Mouse (Mus musculus) cerebellum, postnatal 10 days (tissue): ENCODE results near the gene Rnf150.

Experiments used
- DNase-seq, 2 experiments: peaks; one replicate each; pipeline ENCODE4 v3.0.0; 2021; ENCODE audit warnings: mixed read lengths in 2 of 2

Gene Rnf150

DNA sequence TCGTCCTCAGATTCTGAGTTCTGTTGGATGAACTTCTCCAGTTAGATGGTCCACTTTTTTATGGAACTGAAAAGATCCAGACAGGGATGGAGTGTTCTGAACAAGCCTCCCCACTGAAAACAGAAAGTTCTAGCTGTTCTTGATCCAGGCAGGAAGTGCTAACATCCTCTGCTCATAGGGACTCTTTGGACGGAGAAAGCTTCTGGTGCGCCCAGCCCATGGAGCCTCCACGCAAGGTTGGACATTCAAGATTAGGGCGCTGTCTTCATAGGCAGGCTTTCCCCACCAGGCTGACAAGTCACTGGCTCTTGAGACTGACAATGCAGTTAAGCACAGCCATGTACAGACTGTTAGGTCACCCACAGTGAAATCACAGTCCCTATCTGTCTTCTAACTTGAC lies 172.0 kb downstream of the Rnf150 start:
- DNase-seq = no peak

GRCm38 (mm10) chr8:83036521-83037166 lies 173.5 kb downstream of the Rnf150 start:
- peak; percentile 25 to 41 for DNase-seq

DNA sequence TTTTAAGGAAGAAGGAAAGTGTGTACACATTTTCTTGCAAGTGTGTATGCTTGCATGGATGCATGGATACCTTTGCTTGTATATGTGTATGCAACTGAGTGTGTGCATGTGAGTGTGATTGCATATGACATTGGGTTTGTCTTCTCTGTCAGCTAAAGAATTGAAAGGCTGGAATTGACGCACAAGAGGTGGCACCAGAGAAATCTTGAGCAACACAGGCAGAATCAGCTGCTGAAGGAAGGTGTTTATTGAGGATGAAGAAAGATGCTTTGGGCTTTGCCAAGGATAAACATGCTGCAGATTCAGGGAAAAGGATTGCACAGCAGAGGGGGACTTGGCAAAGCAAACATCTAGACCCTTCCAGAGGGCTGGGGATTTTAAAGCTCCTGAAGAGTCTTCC lies 174.2 kb downstream of the Rnf150 start:
- no peak for DNase-seq

- DNase-seq = no peak
These were observed 175.4 kb downstream of the Rnf150 start for GRCm38 (mm10) chr8:83038575-83038974.

- DNase-seq = no peak
These were observed 178.3 kb downstream of the Rnf150 start for GRCm38 (mm10) chr8:83041440-83041839.

GRCm38 (mm10) chr8:83046912-83047311 lies 183.8 kb downstream of the Rnf150 start:
- DNase-seq = peak in 1 of 2 experiments; percentile 24

- DNase-seq = no peak
These were observed 185.4 kb downstream of the Rnf150 start for GRCm38 (mm10) chr8:83048527-83048926.

- peak in 1 of 2 experiments; percentile 23 for DNase-seq
These were observed 186.0 kb downstream of the Rnf150 start for GRCm38 (mm10) chr8:83049171-83049601.

DNA sequence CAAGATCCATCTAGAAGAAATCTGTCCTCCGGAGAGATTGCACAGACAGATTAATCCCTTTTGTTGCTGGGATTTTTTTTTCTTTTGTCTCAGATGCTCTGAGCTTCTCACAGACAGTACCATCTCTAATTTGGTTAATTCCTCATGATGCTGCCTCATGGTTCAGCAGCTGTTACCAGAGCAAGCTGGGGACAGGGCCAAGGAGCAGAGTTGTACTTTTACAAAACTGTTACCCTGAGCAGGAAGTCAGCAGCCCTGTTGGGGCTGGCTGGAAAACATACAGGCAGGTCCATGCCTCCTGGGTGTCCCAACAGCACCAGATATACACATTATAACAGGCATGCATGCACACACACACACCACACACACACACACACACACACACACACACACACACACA lies 186.5 kb downstream of the Rnf150 start:
- DNase-seq = peak; percentile 29 to 48

GRCm38 (mm10) chr8:83052896-83053295 lies 189.7 kb downstream of the Rnf150 start:
- DNase-seq = no peak

DNA sequence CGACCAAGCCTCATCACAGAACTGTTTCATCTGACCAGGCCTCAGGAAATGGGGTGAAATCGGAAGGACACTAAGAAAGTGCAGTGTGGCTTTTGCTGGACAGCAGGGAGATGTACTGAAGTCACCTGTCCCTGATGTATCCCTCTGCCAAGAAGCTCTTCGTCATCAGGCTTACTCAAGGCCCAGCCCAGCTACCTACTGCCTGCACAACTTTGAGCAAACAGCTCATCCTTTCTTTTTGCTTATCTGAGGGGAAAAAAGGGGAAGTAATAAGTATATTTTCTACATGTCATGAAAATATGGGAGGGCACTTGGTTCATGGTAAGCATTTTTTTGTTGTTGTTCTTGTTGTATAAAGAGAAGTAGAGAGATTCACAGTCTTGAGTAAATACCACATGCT lies 191.6 kb downstream of the Rnf150 start:
- DNase-seq = no peak

DNA sequence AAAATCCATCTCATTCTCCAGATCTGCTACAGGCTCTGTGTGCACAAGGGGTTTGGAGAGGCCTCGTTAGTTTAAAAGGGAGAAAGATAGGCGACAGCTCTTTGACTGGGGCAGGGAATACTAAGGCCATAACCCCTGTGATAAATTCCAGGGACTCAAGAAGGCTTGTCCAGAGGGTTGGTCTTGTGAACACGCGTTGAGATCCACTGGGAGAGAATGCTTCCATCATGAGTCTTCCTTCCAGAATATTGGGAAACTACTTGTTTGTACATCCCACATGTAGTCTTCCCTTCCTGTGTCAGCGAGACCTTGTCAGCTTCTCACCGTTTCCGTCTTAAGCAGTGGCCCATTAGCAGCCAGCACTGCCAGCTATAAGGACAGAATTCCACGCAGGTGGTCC lies 195.8 kb downstream of the Rnf150 start:
- no peak for DNase-seq

GRCm38 (mm10) chr8:83060076-83060475 lies 196.9 kb downstream of the Rnf150 start:
- DNase-seq = no peak

- DNase-seq = no peak
These were observed 198.1 kb downstream of the Rnf150 start for GRCm38 (mm10) chr8:83061257-83061656.

GRCm38 (mm10) chr8:83061873-83062272 lies 198.7 kb downstream of the Rnf150 start:
- no peak for DNase-seq

- no peak for DNase-seq
These were observed 199.1 kb downstream of the Rnf150 start for GRCm38 (mm10) chr8:83062276-83062675.

- DNase-seq = no peak
These were observed 200.9 kb downstream of the Rnf150 start for GRCm38 (mm10) chr8:83064096-83064495.

- DNase-seq = peak; percentile 45 to 46
These were observed 202.9 kb downstream of the Rnf150 start for GRCm38 (mm10) chr8:83066076-83066475.

DNA sequence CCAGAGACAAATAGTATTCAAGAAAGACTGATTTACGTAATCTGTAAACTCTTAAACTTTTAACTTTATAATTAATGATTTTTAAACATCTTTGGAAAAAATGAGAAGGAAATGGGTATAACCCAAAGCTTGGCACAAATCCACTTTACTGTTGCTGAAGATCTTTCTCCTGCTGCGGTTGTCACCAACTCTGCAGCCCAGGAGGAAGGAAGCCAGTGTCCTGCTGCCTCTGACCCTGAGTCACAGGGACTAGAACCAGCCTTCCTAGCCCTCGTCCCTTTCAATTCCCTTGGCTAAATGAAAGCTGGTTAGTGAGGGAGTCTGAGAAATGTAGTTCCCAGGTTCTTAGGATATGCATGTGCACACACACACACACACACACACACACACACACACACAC lies 203.7 kb downstream of the Rnf150 start:
- no peak for DNase-seq

- DNase-seq = no peak
These were observed 204.8 kb downstream of the Rnf150 start for GRCm38 (mm10) chr8:83067906-83068305.

GRCm38 (mm10) chr8:83074248-83074647 lies 211.1 kb downstream of the Rnf150 start:
- no peak for DNase-seq

DNA sequence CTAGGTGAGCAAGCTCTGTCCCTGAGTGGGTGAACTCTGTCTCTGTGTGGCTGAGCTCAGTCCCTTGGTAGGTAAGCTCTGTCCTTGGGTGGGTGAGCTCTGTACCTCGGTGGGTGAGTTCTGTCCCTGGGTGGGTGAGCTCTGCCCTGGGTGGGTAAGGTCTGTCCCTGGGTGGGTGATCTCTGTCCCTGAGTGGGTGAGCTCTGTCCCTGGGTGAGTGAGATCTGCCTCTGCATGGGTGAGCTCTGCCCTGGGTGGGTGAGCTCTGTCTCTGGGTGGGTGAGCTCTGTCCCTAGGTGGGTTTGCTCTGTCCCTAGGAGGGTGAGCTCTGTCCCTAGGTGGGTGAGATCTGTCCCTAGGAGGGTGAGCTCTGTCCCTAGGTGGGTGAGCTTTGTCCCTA lies 213.5 kb downstream of the Rnf150 start:
- DNase-seq = no peak

DNA sequence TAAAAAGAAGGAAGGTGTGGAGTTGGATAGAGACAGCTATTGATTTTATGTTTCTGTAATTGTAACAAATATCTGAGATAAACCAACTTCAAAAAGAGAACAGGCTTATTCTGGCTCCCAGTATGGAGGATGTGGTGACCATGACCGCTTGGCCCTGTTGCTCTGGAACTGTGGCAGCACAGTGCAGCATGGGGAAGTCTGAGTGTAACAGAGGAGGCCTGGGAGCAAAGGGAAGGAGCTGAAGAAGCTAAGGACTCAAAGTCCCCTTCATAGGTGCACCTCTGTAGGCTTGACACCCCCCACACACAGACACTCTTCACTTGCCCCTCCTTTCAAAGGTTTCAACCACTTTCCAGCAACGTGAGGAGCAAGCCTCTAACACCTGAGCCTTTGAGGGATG lies 214.2 kb downstream of the Rnf150 start:
- DNase-seq = no peak

- peak in 1 of 2 experiments; percentile 14 for DNase-seq
These were observed 215.8 kb downstream of the Rnf150 start for GRCm38 (mm10) chr8:83078701-83079533.
